Mouse (Mus musculus): Measurements from ENCODE around the gene Trip11.

DNA sequence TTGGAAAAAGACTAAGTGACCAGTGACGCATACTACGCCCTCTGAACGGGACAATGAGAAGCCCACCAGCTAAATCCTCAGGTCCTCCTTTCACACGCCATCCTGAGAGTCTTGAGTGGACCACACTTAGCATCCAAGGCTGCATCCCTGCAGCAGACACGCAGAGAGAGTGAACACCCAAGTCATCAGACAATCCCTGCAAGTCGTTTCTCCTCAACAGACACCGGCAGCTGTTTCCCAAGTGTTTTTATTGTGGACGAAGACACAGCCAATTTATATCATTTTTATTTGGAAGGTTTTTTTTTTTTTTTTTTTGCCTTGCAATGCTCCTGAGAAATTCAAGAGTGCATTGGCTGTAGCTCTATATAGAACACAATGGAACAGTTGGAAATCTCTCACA, 79.3 kb downstream of the Trip11 start:
- TF ChIP-seq CTCF (IDR thresholded peaks at IDR 0.05; ENCODE audit: low read depth): no peak
- TF ChIP-seq EP300 (IDR thresholded peaks at IDR 0.05; ENCODE audit: low read depth): no peak

Measured in liver, postnatal 0 days (tissue).